Mouse (Mus musculus) heart, postnatal 0 days (tissue): ENCODE data around the gene Gdi2.

Source experiments
- CTCF ChIP-seq: IDR thresholded peaks from 2 replicates; pipeline ENCODE4 v1.5.1; 2016; ENCODE audit warnings: antibody characterized with exemption, control low read depth, low read depth
- EP300 ChIP-seq: IDR thresholded peaks from 2 replicates; pipeline ENCODE4 v1.6.1; 2016; ENCODE audit warnings: antibody characterized with exemption, low read depth

- TF ChIP-seq CTCF, result no peak
- no peak for TF ChIP-seq EP300
These were observed 9.5 kb downstream of the Gdi2 start for GRCm38 (mm10) chr13:3547410-3547809.
